Mouse (Mus musculus) kidney, postnatal 0 days (tissue): Measurements from ENCODE around the gene C77080. TPM values are rescaled to one million over a fixed set of nuclear protein-coding genes. Genes with fewer than 3 reads are reported as not detected.

Experiments
- ATAC-seq: fragments of 200-750 bp; cut with Nextera tagmentation; replicated peaks from 2 replicates; pipeline ENCODE4 v1.8.0; 2017; ENCODE audit warnings: low read depth, moderate number of reproducible peaks, moderate TSS enrichment, moderate library complexity; ENCODE audit not compliant: low FRiP score
- DNase-seq: peaks from one replicate; pipeline ENCODE4 v3.0.0-alpha.2; 2016; ENCODE audit warnings: low spot score
- H3K27ac ChIP-seq: fragments of 300-500 bp; sonication (generic); 2 replicates; pipeline ENCODE4 v1.5.1; 2014; ENCODE audit warnings: mild to moderate bottlenecking
- H3K27me3 ChIP-seq: fragments of 300-500 bp; sonication (generic); 2 replicates; pipeline ENCODE4 v1.6.1; 2014; ENCODE audit warnings: low read length, mixed read lengths; ENCODE audit not compliant: insufficient read depth
- H3K36me3 ChIP-seq: fragments of 300-500 bp; sonication (generic); 2 replicates; pipeline ENCODE4 v1.6.1; 2014; ENCODE audit warnings: low read length, mixed read lengths; ENCODE audit not compliant: insufficient read depth
- H3K4me1 ChIP-seq: fragments of 300-500 bp; sonication (generic); replicated peaks from 2 replicates; pipeline ENCODE4 v1.6.1; 2014; ENCODE audit warnings: antibody characterized with exemption, low read length, mixed read lengths; ENCODE audit not compliant: insufficient read depth
- H3K4me2 ChIP-seq: fragments of 300-500 bp; sonication (generic); 2 replicates; pipeline ENCODE4 v1.6.1; 2014; ENCODE audit warnings: mild to moderate bottlenecking, low read length, moderate library complexity, mixed read lengths
- H3K4me3 ChIP-seq: fragments of 300-500 bp; sonication (generic); replicated peaks from 2 replicates; pipeline ENCODE4 v1.5.1; 2014; ENCODE audit warnings: low read depth, low read length
- H3K9ac ChIP-seq: fragments of 300-500 bp; sonication (generic); 2 replicates; pipeline ENCODE4 v1.6.1; 2014; ENCODE audit warnings: low read depth, low read length
- H3K9me3 ChIP-seq: fragments of 300-500 bp; sonication (generic); replicated peaks from 2 replicates; pipeline ENCODE4 v1.6.1; 2016; ENCODE audit warnings: low read length, inconsistent platforms, mixed read lengths
- CTCF ChIP-seq: IDR thresholded peaks from 2 replicates; pipeline ENCODE4 v1.5.1; 2016; ENCODE audit warnings: antibody characterized with exemption, low read depth, mild to moderate bottlenecking, moderate library complexity
- WGBS: fragments of 180-500 bp; shearing (Covaris S2); extraction: QIAGEN DNeasy Blood & Tissue Kit; methylation state at CpG from one replicate; pipeline ENCODE4 v1.1.7; 2014; 5-methylcytosine and 5-hydroxymethylcytosine counted together
- polyA plus RNA-seq: library from polyadenylated mRNA; unstranded; fragments of >200 nt; fragmentation: Nextera tagmentation; extraction: Ambion mirVana; gene quantifications from 2 replicates; pipeline ENCODE4 v1.2.1, GENCODE M21; 2015

Gene C77080
- polyA plus RNA-seq, 1 experiment from 2014 or later, result 11.3 TPM

GRCm38 (mm10) chr4:129246360-129247301 is 14.6 kb downstream of the C77080 start:
- no peaks in the 10 kb centered on the region for H3K36me3 ChIP-seq
- 0 out of 2 replicates have a peak overlapping the region, but pooled peaks have one; percentile 13 for H3K27ac ChIP-seq
- peak overlapping the region; percentile 93 for H3K4me2 ChIP-seq
- no peak for ATAC-seq
- DNase-seq, result no peak
- H3K9ac ChIP-seq, result peak overlapping the region; percentile 89; the same call in 1 of the 2 replicates
- H3K4me3 ChIP-seq, result no peak overlapping the region
- TF ChIP-seq CTCF, result no peak
- no peaks in the 10 kb centered on the region for H3K27me3 ChIP-seq
- peaks cover 22% of the 10 kb centered on the region for H3K4me1 ChIP-seq
- no peaks in the 10 kb centered on the region for H3K9me3 ChIP-seq
- 45% methylated on average over 15 of the region's 15 CpGs for WGBS

- Histone ChIP-seq H3K36me3 (no peaks in the 10 kb centered on the region), H3K4me1 (peaks cover 14% of the 10 kb centered on the region), H3K27me3 (no peaks in the 10 kb centered on the region), H3K4me3 (no peak overlapping the region), H3K9me3 (no peaks in the 10 kb centered on the region), H3K4me2 (no peak overlapping the region), H3K9ac (no peak overlapping the region), H3K27ac (no peak overlapping the region)
- 30% methylated on average over 4 of the region's 4 CpGs for whole genome bisulfite sequencing
- DNase-seq (no peak), ATAC-seq (no peak)
- no peak for TF ChIP-seq CTCF
These were observed 16.4 kb downstream of the C77080 start for GRCm38 (mm10) chr4:129244802-129245201.

GRCm38 (mm10) chr4:129242761-129243160 is 18.4 kb downstream of the C77080 start:
- Histone ChIP-seq H3K27me3 (no peaks in the 10 kb centered on the region), H3K4me3 (no peak overlapping the region), H3K9me3 (no peaks in the 10 kb centered on the region), H3K36me3 (no peaks in the 10 kb centered on the region), H3K27ac (no peak overlapping the region), H3K9ac (no peak overlapping the region), H3K4me2 (no peak overlapping the region), H3K4me1 (peaks cover 18% of the 10 kb centered on the region)
- 46% methylated on average over 4 of the region's 4 CpGs for WGBS
- DNase-seq, result no peak
- no peak for ATAC-seq
- no peak for TF ChIP-seq CTCF

- DNase-seq, result no peak
- Histone ChIP-seq H3K27me3 (no peaks in the 10 kb centered on the region), H3K36me3 (no peaks in the 10 kb centered on the region), H3K9me3 (no peaks in the 10 kb centered on the region), H3K27ac (no peak overlapping the region; the same call in 1 of the 2 replicates), H3K4me1 (peaks cover 19% of the 10 kb centered on the region), H3K9ac (no peak overlapping the region), H3K4me2 (no peak overlapping the region), H3K4me3 (no peak overlapping the region)
- 56% methylated on average over 4 of the region's 4 CpGs for WGBS
- ATAC-seq, result no peak
- TF ChIP-seq CTCF, result no peak
These were observed 18.9 kb downstream of the C77080 start for GRCm38 (mm10) chr4:129242327-129242726.

- Histone ChIP-seq H3K4me2 (no peak overlapping the region), H3K9me3 (no peaks in the 10 kb centered on the region), H3K27ac (no peak overlapping the region), H3K4me3 (no peak overlapping the region), H3K4me1 (peaks cover 18% of the 10 kb centered on the region), H3K27me3 (no peaks in the 10 kb centered on the region), H3K9ac (no peak overlapping the region), H3K36me3 (no peaks in the 10 kb centered on the region)
- ATAC-seq (no peak), DNase-seq (no peak)
- TF ChIP-seq CTCF, result no peak
- WGBS, result 29% methylated on average over 7 of the region's 7 CpGs
These were observed 19.3 kb downstream of the C77080 start for GRCm38 (mm10) chr4:129241898-129242297.

- TF ChIP-seq CTCF, result no peak
- H3K9me3 ChIP-seq, result no peaks in the 10 kb centered on the region
- no peaks in the 10 kb centered on the region for H3K27me3 ChIP-seq
- peak overlapping the region; percentile 72 for H3K9ac ChIP-seq
- ATAC-seq (peak; percentile 86), DNase-seq (peak; percentile 95)
- H3K4me2 ChIP-seq, result peak overlapping the region; percentile 92
- peaks cover 24% of the 10 kb centered on the region for H3K4me1 ChIP-seq
- WGBS, result 0% methylated on average over 25 of the region's 29 CpGs
- H3K4me3 ChIP-seq, result peak overlapping the region; percentile 64
- H3K36me3 ChIP-seq, result no peaks in the 10 kb centered on the region
- peak overlapping the region; percentile 77 for H3K27ac ChIP-seq
These were observed 22.1 kb downstream of the C77080 start for GRCm38 (mm10) chr4:129239075-129239474.
